Mouse (Mus musculus) MN1 (cell line): ENCODE data around the gene Alox12.
A peak's percentile ranks its signal among the peaks of the same experiment; 100 is the strongest.

Experiments used
- DNase-seq: peaks from one replicate; pipeline ENCODE4 v3.0.0-alpha.2; 2016; ENCODE audit warnings: low spot score

Alox12 gene

GRCm38 (mm10) chr11:70220731-70221602 lies 34.2 kb downstream of the Alox12 start, which contains the start of gene Slc16a13:
Gene Slc16a13 (minus strand): TSS chr11:70221064.
- peak; percentile 96 for DNase-seq

GRCm38 (mm10) chr11:70220323-70220722 lies 34.8 kb downstream of the Alox12 start:
- DNase-seq: no peak

- no peak for DNase-seq
Measured at GRCm38 (mm10) chr11:70219873-70220272, 35.3 kb downstream of the Alox12 start.

- DNase-seq: no peak
Measured at GRCm38 (mm10) chr11:70218741-70219470, 36.2 kb downstream of the Alox12 start.

GRCm38 (mm10) chr11:70218039-70218438 lies 37.1 kb downstream of the Alox12 start:
- no peak for DNase-seq

GRCm38 (mm10) chr11:70216103-70216502 lies 39.0 kb downstream of the Alox12 start:
- DNase-seq: no peak

GRCm38 (mm10) chr11:70215301-70215700 lies 39.9 kb downstream of the Alox12 start:
- no peak for DNase-seq

GRCm38 (mm10) chr11:70214856-70215209 lies 40.3 kb downstream of the Alox12 start:
- no peak for DNase-seq

GRCm38 (mm10) chr11:70214191-70214855 lies 40.8 kb downstream of the Alox12 start:
- no peak for DNase-seq

- DNase-seq: no peak
Measured at GRCm38 (mm10) chr11:70213736-70214135, 41.4 kb downstream of the Alox12 start.

GRCm38 (mm10) chr11:70212896-70213295 lies 42.3 kb downstream of the Alox12 start:
- peak; percentile 78 for DNase-seq

GRCm38 (mm10) chr11:70212423-70212822 lies 42.7 kb downstream of the Alox12 start, which contains the start of gene Slc16a11:
Gene Slc16a11 (plus strand): TSS chr11:70212752.
- no peak for DNase-seq

- no peak for DNase-seq
Measured at GRCm38 (mm10) chr11:70211972-70212371, 43.2 kb downstream of the Alox12 start.

- DNase-seq: no peak
Measured at GRCm38 (mm10) chr11:70210681-70211080, 44.5 kb downstream of the Alox12 start.

- DNase-seq: no peak
Measured at GRCm38 (mm10) chr11:70208778-70209388, 46.3 kb downstream of the Alox12 start.

GRCm38 (mm10) chr11:70207283-70207682 lies 47.9 kb downstream of the Alox12 start:
- DNase-seq: no peak

GRCm38 (mm10) chr11:70206801-70207200 lies 48.4 kb downstream of the Alox12 start:
- DNase-seq: no peak

GRCm38 (mm10) chr11:70201691-70202090 lies 53.5 kb downstream of the Alox12 start:
- peak; percentile 80 for DNase-seq

- no peak for DNase-seq
Measured at GRCm38 (mm10) chr11:70200036-70200608, 55.0 kb downstream of the Alox12 start.

GRCm38 (mm10) chr11:70199107-70199506 lies 56.0 kb downstream of the Alox12 start:
- no peak for DNase-seq

GRCm38 (mm10) chr11:70198332-70198731 lies 56.8 kb downstream of the Alox12 start:
- no peak for DNase-seq
